Mouse (Mus musculus) myocyte (in vitro differentiated cells): ENCODE measurements around the gene Apex1. TPM values are rescaled to one million over a fixed set of nuclear protein-coding genes. Genes with fewer than 3 reads are reported as not detected.

Experiments
- H3K27me3 ChIP-seq: one replicate; pipeline ENCODE4 v1.6.1; 2011; ENCODE audit not compliant: control insufficient read depth, insufficient read depth, insufficient read length
- H3K36me3 ChIP-seq: one replicate; pipeline ENCODE4 v1.6.1; 2011; ENCODE audit not compliant: control insufficient read depth, insufficient read depth
- H3K4me2 ChIP-seq: one replicate; pipeline ENCODE4 v1.6.1; 2011; ENCODE audit warnings: low read depth, control low read depth
- H3K4me3 ChIP-seq: one replicate; pipeline ENCODE4 v1.5.1; 2011; ENCODE audit warnings: mild to moderate bottlenecking, control low read depth, moderate library complexity
- H3K79me2 ChIP-seq: one replicate; pipeline ENCODE4 v1.6.1; 2011; ENCODE audit not compliant: control insufficient read depth, insufficient read depth
- H3ac ChIP-seq: one replicate; pipeline ENCODE4 v1.6.1; 2011; ENCODE audit not compliant: control insufficient read depth, insufficient read length
- CEBPB ChIP-seq: IDR thresholded peaks from 2 replicates; pipeline ENCODE4 v1.6.1; 2011; ENCODE audit warnings: mild to moderate bottlenecking, moderate library complexity; ENCODE audit not compliant: poor library complexity, insufficient read depth, severe bottlenecking
- E2F4 ChIP-seq: IDR thresholded peaks from one replicate; pipeline ENCODE4 v1.6.1; 2011; ENCODE audit warnings: mild to moderate bottlenecking, control low read depth, moderate library complexity; ENCODE audit not compliant: insufficient read depth
- MAX ChIP-seq: IDR thresholded peaks from one replicate; pipeline ENCODE4 v1.6.1; 2011; ENCODE audit warnings: low read depth, mild to moderate bottlenecking, control low read depth
- MYOD1 ChIP-seq, 3 experiments: IDR thresholded peaks; one replicate each; pipeline ENCODE4 v1.6.1; 2011; ENCODE audit warnings: control low read depth in 2 of 3, low read depth in 2 of 3, mild to moderate bottlenecking in 2 of 3, moderate library complexity in 1 of 3; ENCODE audit not compliant: insufficient read length in 2 of 3, control insufficient read depth in 1 of 3
- MYOG ChIP-seq, 3 experiments: IDR thresholded peaks; one replicate each; pipeline ENCODE4 v1.6.1; 2011; ENCODE audit warnings: control low read depth in 2 of 3, low read depth in 2 of 3, mild to moderate bottlenecking in 2 of 3; ENCODE audit not compliant: insufficient read length in 2 of 3, control insufficient read depth in 1 of 3, insufficient read depth in 1 of 3
- POLR2A ChIP-seq: IDR thresholded peaks from one replicate; pipeline ENCODE4 v1.6.1; 2011; ENCODE audit warnings: low read depth, mild to moderate bottlenecking, control low read depth, moderate library complexity; ENCODE audit not compliant: insufficient read length
- POLR2AphosphoS2 ChIP-seq: IDR thresholded peaks from one replicate; pipeline ENCODE4 v1.6.1; 2011; ENCODE audit warnings: low read depth, control low read depth; ENCODE audit not compliant: insufficient read length
- REST ChIP-seq: IDR thresholded peaks from one replicate; pipeline ENCODE4 v1.6.1; 2011; ENCODE audit warnings: mild to moderate bottlenecking, control low read depth, moderate library complexity; ENCODE audit not compliant: insufficient read depth, insufficient read length
- SRF ChIP-seq: IDR thresholded peaks from one replicate; pipeline ENCODE4 v1.6.1; 2011; ENCODE audit warnings: low read depth; ENCODE audit not compliant: control insufficient read depth, insufficient read length
- TCF12 ChIP-seq: IDR thresholded peaks from one replicate; pipeline ENCODE4 v1.6.1; 2011; ENCODE audit warnings: mild to moderate bottlenecking, control low read depth; ENCODE audit not compliant: poor library complexity, insufficient read depth, severe bottlenecking
- TCF3 ChIP-seq: IDR thresholded peaks from one replicate; pipeline ENCODE4 v1.6.1; 2011; ENCODE audit warnings: low read depth, control low read depth; ENCODE audit not compliant: insufficient read length
- USF1 ChIP-seq: IDR thresholded peaks from one replicate; pipeline ENCODE4 v1.6.1; 2011; ENCODE audit warnings: low read depth, mild to moderate bottlenecking, control low read depth, moderate library complexity
- polyA plus RNA-seq: library from polyadenylated mRNA; unstranded; fragments of >200 nt; fragmentation: generic; extraction: Trizol; gene quantifications from one replicate; pipeline ENCODE4 v1.2.1, GENCODE M21; 2012; ENCODE audit warnings: missing spikeins

Apex1 gene
- polyA plus RNA-seq = 113 TPM

DNA sequence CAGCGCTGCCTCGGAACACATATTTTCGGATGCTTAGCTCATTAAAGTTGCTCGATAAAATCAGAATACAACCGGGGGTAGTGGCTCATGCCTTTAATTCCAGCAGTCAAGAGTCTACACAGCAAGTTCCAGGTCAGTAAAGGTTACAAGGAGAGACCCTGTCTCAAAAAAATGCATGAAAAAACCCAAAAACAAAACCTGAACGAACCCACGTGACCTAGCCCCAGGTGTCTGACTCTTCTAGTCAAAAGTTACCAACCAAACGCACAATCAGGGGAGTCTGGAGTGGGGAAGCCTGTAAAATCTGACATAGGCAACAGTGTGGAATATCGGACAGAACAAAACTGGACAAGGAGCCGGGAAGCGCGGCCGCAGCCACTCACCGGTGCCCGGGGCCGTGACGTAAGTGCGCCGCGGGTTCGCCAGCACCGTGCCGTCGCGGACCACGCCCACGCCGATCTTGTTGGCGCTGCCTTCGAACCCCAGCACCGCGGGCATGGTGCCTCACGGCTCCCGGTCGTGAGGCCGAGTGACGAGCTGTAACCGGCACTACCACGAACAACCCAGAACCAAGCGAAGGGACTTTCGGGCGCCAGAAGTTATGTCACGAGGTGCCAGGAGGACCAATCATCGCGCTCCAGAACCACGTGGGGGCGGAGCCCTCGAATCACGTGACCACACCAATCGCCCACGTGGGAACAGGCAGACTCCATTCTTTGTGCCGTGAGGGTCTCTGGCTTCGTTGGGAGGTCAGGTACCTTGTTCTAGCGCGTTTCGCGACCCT, at the start of gene Apex1, which contains the start of gene Osgep:
Apex1 (plus strand) TSS at position 688 of the 784 bp plus-strand sequence.
Osgep (minus strand) TSS at position 613 of the 784 bp plus-strand sequence.
- Histone ChIP-seq H3K27me3 (no peaks in the 10 kb centered on the region), H3K36me3 (peaks cover 24% of the 10 kb centered on the region), H3K4me3 (peak within 1 kb of the TSS; percentile 87), H3ac (peak within 1 kb of the TSS; percentile 53), H3K79me2 (peaks cover 45% of the 10 kb centered on the region), H3K4me2 (peak within 1 kb of the TSS; percentile 91)
- TF ChIP-seq MYOG (IDR thresholded peaks at IDR 0.05; ENCODE audit: control insufficient read depth in 1 of 3, insufficient read depth in 1 of 3, insufficient read length in 2 of 3, low read depth in 2 of 3) (peak in 1 of 3 experiments; percentile 27), MYOD1 (IDR thresholded peaks at IDR 0.05; ENCODE audit: control insufficient read depth in 1 of 3, insufficient read length in 2 of 3, low read depth in 2 of 3) (peak in 1 of 3 experiments; percentile 2), REST (no peak), USF1 (peak; percentile 99), CEBPB (no peak), TCF12 (no peak), POLR2A (peak; percentile 85), POLR2AphosphoS2 (peak; percentile 98), TCF3 (no peak), MAX (peak; percentile 87)

- H3K36me3 ChIP-seq = peaks cover 5% of the 10 kb centered on the region
- H3K79me2 ChIP-seq = no peaks in the 10 kb centered on the region
- no peak overlapping the region for H3K4me3 ChIP-seq
- H3K4me2 ChIP-seq = no peak overlapping the region
- no peaks in the 10 kb centered on the region for H3K27me3 ChIP-seq
- H3ac ChIP-seq = no peak overlapping the region
- no peak for TF ChIP-seq E2F4
- TF ChIP-seq TCF12 = no peak
- TF ChIP-seq CEBPB = no peak
- no peak for TF ChIP-seq MYOD1 (IDR thresholded peaks at IDR 0.05; ENCODE audit: control insufficient read depth in 1 of 3, insufficient read length in 2 of 3, low read depth in 2 of 3)
- TF ChIP-seq REST = no peak
- TF ChIP-seq POLR2A = no peak
- no peak for TF ChIP-seq MYOG (IDR thresholded peaks at IDR 0.05; ENCODE audit: control insufficient read depth in 1 of 3, insufficient read depth in 1 of 3, insufficient read length in 2 of 3, low read depth in 2 of 3)
- no peak for TF ChIP-seq SRF
- TF ChIP-seq POLR2AphosphoS2 = no peak
- no peak for TF ChIP-seq TCF3
- no peak for TF ChIP-seq USF1
- no peak for TF ChIP-seq MAX
Observed at GRCm38 (mm10) chr14:50875175-50875574, 49.6 kb upstream of the Apex1 start.

- no peaks in the 10 kb centered on the region for H3K27me3 ChIP-seq
- H3K4me3 ChIP-seq = no peak overlapping the region
- no peaks in the 10 kb centered on the region for H3K79me2 ChIP-seq
- no peak overlapping the region for H3ac ChIP-seq
- TF ChIP-seq POLR2A (no peak), E2F4 (no peak), SRF (no peak), MYOG (IDR thresholded peaks at IDR 0.05; ENCODE audit: control insufficient read depth in 1 of 3, insufficient read depth in 1 of 3, insufficient read length in 2 of 3, low read depth in 2 of 3) (no peak), USF1 (no peak), TCF3 (no peak), MYOD1 (IDR thresholded peaks at IDR 0.05; ENCODE audit: control insufficient read depth in 1 of 3, insufficient read length in 2 of 3, low read depth in 2 of 3) (no peak), CEBPB (no peak), MAX (no peak), REST (no peak), TCF12 (no peak), POLR2AphosphoS2 (no peak)
- H3K4me2 ChIP-seq = no peak overlapping the region
- peaks cover 5% of the 10 kb centered on the region for H3K36me3 ChIP-seq
Observed at GRCm38 (mm10) chr14:50875591-50876230, 49.1 kb upstream of the Apex1 start.

- Histone ChIP-seq H3K4me2 (no peak overlapping the region), H3K36me3 (peaks cover 5% of the 10 kb centered on the region), H3K4me3 (no peak overlapping the region), H3ac (no peak overlapping the region), H3K79me2 (no peaks in the 10 kb centered on the region), H3K27me3 (no peaks in the 10 kb centered on the region)
- no peak for TF ChIP-seq MAX
- no peak for TF ChIP-seq SRF
- TF ChIP-seq MYOD1 (IDR thresholded peaks at IDR 0.05; ENCODE audit: control insufficient read depth in 1 of 3, insufficient read length in 2 of 3, low read depth in 2 of 3) = no peak
- no peak for TF ChIP-seq CEBPB
- TF ChIP-seq POLR2AphosphoS2 = no peak
Observed at GRCm38 (mm10) chr14:50876236-50876950, 48.4 kb upstream of the Apex1 start.
